Mouse (Mus musculus) liver, embryonic 14.5 days (tissue): ENCODE results near the gene Zfp36l2. TPM values are rescaled to one million over a fixed set of nuclear protein-coding genes. Genes with fewer than 3 reads are reported as not detected.

Experiments
- ATAC-seq: fragments of 200-750 bp; cut with Nextera tagmentation; 2 replicates; pipeline ENCODE4 v1.8.0; 2017; ENCODE audit warnings: moderate number of reproducible peaks, mild to moderate bottlenecking, moderate library complexity; ENCODE audit not compliant: insufficient read depth
- DNase-seq, 3 experiments: peaks; one replicate each; pipeline ENCODE4 v3.0.0-alpha.2; 2012 to 2013; ENCODE audit warnings: low read depth in 3 of 3, low spot score in 3 of 3
- H3K27ac ChIP-seq: fragments of 300-500 bp; sonication (generic); 2 replicates; pipeline ENCODE4 v1.5.1; 2014; ENCODE audit warnings: moderate library complexity, mild to moderate bottlenecking, control low read depth, inconsistent platforms
- H3K27me3 ChIP-seq: fragments of 300-500 bp; sonication (generic); 2 replicates; pipeline ENCODE4 v1.6.1; 2014; ENCODE audit warnings: mild to moderate bottlenecking, low read length, moderate library complexity; ENCODE audit not compliant: control insufficient read depth, insufficient read depth
- H3K36me3 ChIP-seq: fragments of 300-500 bp; sonication (generic); replicated peaks from 2 replicates; pipeline ENCODE4 v1.6.1; 2014; ENCODE audit warnings: low read depth; ENCODE audit not compliant: control insufficient read depth, insufficient read depth
- H3K4me1 ChIP-seq, 2 experiments: fragments of 200-500 bp in 1 of 2; fragments of 300-500 bp in 1 of 2; sonication (generic) in 1 of 2; replicated peaks; 2 replicates each; pipeline ENCODE4 v1.6.1; 2012 to 2014; ENCODE audit warnings: antibody characterized with exemption in 1 of 2, inconsistent platforms in 1 of 2, low read length in 1 of 2; ENCODE audit not compliant: control insufficient read depth in 2 of 2, insufficient read depth in 2 of 2
- H3K4me2 ChIP-seq: fragments of 300-500 bp; sonication (generic); 2 replicates; pipeline ENCODE4 v1.6.1; 2014; ENCODE audit warnings: low read depth, mild to moderate bottlenecking, control low read depth, moderate library complexity
- H3K4me3 ChIP-seq, 2 experiments: fragments of 200-500 bp in 1 of 2; fragments of 300-500 bp in 1 of 2; sonication (generic) in 1 of 2; 2 replicates each; pipeline ENCODE4 v1.5.1; 2012 to 2014; ENCODE audit warnings: low read depth in 2 of 2, low read length in 2 of 2, mild to moderate bottlenecking in 2 of 2, control low read depth in 1 of 2, inconsistent platforms in 1 of 2, moderate library complexity in 1 of 2; ENCODE audit not compliant: insufficient read depth in 1 of 2
- H3K9ac ChIP-seq: fragments of 300-500 bp; sonication (generic); replicated peaks from 2 replicates; pipeline ENCODE4 v1.6.1; 2014; ENCODE audit warnings: mild to moderate bottlenecking, control low read depth, moderate library complexity
- H3K9me3 ChIP-seq: fragments of 300-500 bp; sonication (generic); 2 replicates; pipeline ENCODE4 v1.6.1; 2016; ENCODE audit warnings: low read length, mixed read lengths; ENCODE audit not compliant: control insufficient read depth
- CTCF ChIP-seq: IDR thresholded peaks from 2 replicates; pipeline ENCODE4 v1.5.1; 2016; ENCODE audit warnings: antibody characterized with exemption, low read depth, control low read depth
- EP300 ChIP-seq: IDR thresholded peaks from 2 replicates; pipeline ENCODE4 v1.6.1; 2016; ENCODE audit warnings: antibody characterized with exemption, low read depth
- WGBS: fragments of 180-500 bp; shearing (Covaris S2); extraction: QIAGEN DNeasy Blood & Tissue Kit; methylation state at CpG from one replicate; pipeline ENCODE4 v1.1.7; 2014; ENCODE audit not compliant: insufficient replicate concordance; 5-methylcytosine and 5-hydroxymethylcytosine counted together
- polyA plus RNA-seq, 2 experiments: library from polyadenylated mRNA; depleted of rRNA in 1 of 2; stranded (reverse) in 1 of 2; unstranded in 1 of 2; fragments of >200 nt; fragmentation: Nextera tagmentation in 1 of 2; extraction: Ambion mirVana in 1 of 2; gene quantifications; 2 replicates each; pipeline versions ENCODE4 v1.2.1 to v1.2.3; 2012 to 2014

Gene Zfp36l2
- polyA plus RNA-seq, 2 experiments: 9.9 to 22.7 TPM

DNA sequence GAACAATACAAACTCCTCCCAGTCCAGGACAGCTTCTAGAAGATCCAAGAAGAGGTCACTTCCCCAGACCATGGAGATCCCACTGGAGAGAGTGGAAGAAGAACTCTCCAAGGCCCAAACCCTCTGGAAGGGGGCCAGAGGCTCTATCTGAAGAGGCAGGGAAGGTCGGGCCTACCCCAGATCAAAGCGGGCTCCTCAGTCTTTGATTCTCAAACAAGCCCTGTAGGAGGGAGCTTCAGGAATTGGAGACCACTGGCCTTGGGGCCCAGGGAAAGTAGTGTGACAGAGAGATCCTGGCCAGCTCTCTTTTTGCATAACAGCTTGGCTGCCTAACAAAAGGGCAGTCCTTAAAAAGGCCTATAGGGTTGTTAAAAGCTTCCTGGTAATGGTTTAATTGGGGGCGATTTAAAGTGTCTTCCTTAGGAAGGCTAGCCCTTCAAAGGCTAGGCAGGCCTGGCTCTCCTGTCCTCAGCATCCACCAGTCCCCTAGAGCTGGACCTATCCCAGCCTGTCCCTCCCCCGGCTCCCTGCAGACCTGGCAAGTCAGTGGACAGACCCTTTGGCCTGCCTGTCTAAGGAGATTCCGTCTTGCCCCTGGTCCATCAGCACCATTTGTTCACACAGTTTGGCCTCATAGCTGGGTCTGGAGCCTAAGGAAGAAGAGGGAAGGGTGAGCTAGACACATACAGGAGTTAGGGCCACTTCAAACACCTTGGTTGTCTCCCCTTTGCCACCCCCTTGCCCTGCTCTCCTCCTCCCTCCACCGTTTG is 35.4 kb downstream of the Zfp36l2 start:
- TF ChIP-seq EP300 (no peak), CTCF (no peak)
- peak overlapping the region; percentile 58 for H3K4me2 ChIP-seq
- no peaks in the 10 kb centered on the region for H3K27me3 ChIP-seq
- H3K9me3 ChIP-seq: no peaks in the 10 kb centered on the region
- peak overlapping the region; percentile 67 for H3K9ac ChIP-seq
- WGBS: 50% methylated on average over 6 of the region's 6 CpGs
- peaks cover 82 to 89% of the 10 kb centered on the region in 2 experiments for H3K4me1 ChIP-seq
- DNase-seq (no peak), ATAC-seq (no peak)
- no peaks in the 10 kb centered on the region for H3K36me3 ChIP-seq
- peak overlapping the region; percentile 95 for H3K27ac ChIP-seq
- no peak overlapping the region for H3K4me3 ChIP-seq

DNA sequence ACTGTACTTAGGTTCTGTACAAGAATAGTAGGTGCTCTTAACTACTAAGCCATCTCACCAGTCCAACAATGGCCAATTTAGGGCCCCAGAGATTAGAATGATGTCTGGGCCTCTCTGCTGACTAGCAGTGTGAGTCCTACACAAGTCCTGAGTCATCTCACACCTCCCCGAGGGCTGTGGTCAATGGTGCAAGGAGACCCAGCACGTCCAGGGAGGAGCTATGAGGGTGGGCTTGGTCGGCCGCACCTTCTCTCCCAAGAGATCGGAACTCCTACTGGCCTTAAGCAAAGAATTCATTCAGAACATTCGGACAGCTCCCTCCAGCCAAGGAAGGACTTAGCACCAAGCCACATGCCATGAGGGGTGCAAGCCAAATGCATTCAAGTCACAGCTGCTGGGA is 36.4 kb downstream of the Zfp36l2 start:
- no peak overlapping the region for H3K4me3 ChIP-seq
- ATAC-seq: no peak
- no peak overlapping the region for H3K9ac ChIP-seq
- H3K9me3 ChIP-seq: no peaks in the 10 kb centered on the region
- 56% methylated on average over 6 of the region's 6 CpGs for WGBS
- peaks cover 92% of the 10 kb centered on the region in 2 experiments for H3K4me1 ChIP-seq
- TF ChIP-seq EP300: no peak
- no peak for TF ChIP-seq CTCF
- H3K27me3 ChIP-seq: no peaks in the 10 kb centered on the region
- no peaks in the 10 kb centered on the region for H3K36me3 ChIP-seq
- H3K4me2 ChIP-seq: no peak overlapping the region
- no peak for DNase-seq
- H3K27ac ChIP-seq: peak overlapping the region; percentile 95

DNA sequence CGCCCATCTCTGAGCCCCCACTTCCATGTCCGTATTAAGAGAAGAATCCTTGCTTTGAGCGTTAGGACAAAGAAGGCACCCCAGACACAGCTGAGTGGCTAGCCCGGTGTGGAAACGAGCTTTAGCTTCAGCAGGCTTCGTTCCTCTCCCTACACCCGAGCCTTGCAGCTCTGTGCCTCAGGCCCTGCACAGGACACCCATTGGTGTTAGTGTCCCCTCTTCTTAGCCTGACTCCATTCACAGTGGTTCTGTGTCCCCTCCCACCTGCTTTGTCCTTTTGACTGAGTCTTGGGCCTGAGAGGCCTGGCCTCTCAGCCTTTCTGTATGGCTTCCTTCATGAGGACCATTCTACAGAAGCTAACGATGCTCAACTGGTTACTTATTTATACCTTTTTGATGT is 37.5 kb downstream of the Zfp36l2 start:
- H3K9me3 ChIP-seq: no peaks in the 10 kb centered on the region
- no peak for ATAC-seq
- peak overlapping the region; percentile 68 for H3K27ac ChIP-seq
- no peak overlapping the region for H3K4me2 ChIP-seq
- peaks cover 93 to 95% of the 10 kb centered on the region in 2 experiments for H3K4me1 ChIP-seq
- DNase-seq: no peak
- no peak overlapping the region for H3K4me3 ChIP-seq
- TF ChIP-seq CTCF (no peak), EP300 (no peak)
- no peaks in the 10 kb centered on the region for H3K27me3 ChIP-seq
- H3K9ac ChIP-seq: no peak overlapping the region
- 81% methylated on average over 8 of the region's 8 CpGs for WGBS
- no peaks in the 10 kb centered on the region for H3K36me3 ChIP-seq

DNA sequence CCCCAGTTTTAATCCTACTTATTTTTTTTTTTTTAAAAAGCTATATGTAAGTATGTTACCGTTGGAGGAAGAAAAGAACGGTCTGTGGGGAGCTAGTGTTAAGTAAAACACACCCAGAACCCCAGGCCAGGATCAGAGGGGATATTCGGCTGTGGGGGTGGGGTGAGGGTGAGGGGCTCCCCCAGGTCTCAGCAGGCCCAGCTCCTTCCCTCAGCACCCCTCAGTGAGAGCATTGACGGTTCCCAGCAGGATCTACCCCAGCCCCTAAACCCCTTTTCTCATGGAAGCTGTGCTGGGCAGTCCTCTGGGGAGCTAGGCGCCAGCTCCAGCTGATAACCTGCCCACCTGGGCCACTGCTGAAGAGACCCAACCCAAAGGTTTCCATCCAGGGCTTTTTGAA is 38.2 kb downstream of the Zfp36l2 start:
- Histone ChIP-seq H3K36me3 (no peaks in the 10 kb centered on the region), H3K4me1 (peaks cover 95% of the 10 kb centered on the region in 2 experiments), H3K4me2 (no peak overlapping the region), H3K27me3 (no peaks in the 10 kb centered on the region), H3K27ac (peak overlapping the region; percentile 86), H3K4me3 (no peak overlapping the region), H3K9me3 (no peaks in the 10 kb centered on the region), H3K9ac (peak overlapping the region; percentile 9; the same call in 1 of the 2 replicates)
- 58% methylated on average over 5 of the region's 5 CpGs for WGBS
- TF ChIP-seq CTCF (no peak), EP300 (no peak)
- DNase-seq (no peak), ATAC-seq (no peak)

DNA sequence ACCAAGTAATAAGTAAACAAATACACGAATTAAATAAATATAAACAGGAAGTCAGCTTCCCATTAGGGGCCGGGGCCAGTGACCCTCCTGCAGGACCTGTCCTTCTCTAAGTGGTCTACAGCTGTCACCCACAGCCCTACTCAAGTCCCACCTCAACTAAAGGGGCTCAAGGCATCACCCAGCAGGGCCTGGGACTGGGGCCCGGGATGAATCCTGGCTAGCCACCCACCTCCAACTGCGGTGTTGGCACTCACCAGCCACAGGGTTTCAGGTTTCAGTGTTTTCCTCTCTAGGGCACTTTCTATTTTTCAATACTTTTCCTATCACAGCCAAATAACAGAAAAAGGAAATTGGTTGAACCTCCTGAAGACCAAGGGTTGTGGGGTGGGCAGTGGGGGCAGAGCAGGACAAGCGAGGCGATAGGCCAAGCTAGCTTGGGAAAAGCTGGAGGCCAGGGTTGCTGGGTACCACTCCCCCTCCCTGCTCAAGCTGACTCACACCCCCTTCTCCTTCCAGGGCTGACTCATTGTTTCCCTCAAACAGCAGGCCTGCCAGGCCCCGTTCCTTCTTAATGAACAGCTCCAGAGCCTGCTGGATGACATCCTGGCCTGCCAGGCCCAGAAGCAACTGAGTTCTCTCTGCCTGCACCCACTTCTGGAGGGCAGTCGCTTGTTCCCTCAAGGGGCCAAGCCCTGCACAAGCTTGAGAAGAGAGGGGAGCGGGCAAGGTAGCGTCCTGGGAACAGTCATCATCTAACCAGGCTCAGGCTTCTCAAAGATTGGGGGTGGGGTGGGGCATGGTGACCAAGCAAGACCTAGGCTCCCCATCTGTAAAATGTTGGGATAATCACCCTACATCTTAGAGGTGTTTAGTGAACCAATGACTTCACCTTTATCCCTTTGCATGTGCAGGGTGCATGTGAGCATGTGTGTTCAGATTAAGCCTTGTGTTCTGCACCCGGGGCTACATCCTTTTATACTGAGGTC is 39.0 kb downstream of the Zfp36l2 start:
- no peaks in the 10 kb centered on the region for H3K9me3 ChIP-seq
- no peak overlapping the region for H3K4me3 ChIP-seq
- no peaks in the 10 kb centered on the region for H3K27me3 ChIP-seq
- H3K36me3 ChIP-seq: no peaks in the 10 kb centered on the region
- DNase-seq: no peak
- 34% methylated on average over 11 of the region's 11 CpGs for WGBS
- ATAC-seq: peak; percentile 24
- H3K4me2 ChIP-seq: peak overlapping the region; percentile 82
- peak overlapping the region; percentile 86 for H3K27ac ChIP-seq
- no peak for TF ChIP-seq CTCF
- TF ChIP-seq EP300: no peak
- H3K9ac ChIP-seq: peak overlapping the region; percentile 58
- peaks cover 87 to 95% of the 10 kb centered on the region in 2 experiments for H3K4me1 ChIP-seq
